Mouse (Mus musculus): ENCODE data around the gene Ccdc124.
A peak's percentile ranks its signal among the peaks of the same experiment; 100 is the strongest.
"Not testable (repeated sequence)": the region's sequence is repeated elsewhere in the genome, so short reads cannot be mapped to it uniquely, and the experiment has no call there.

Ccdc124 gene

DNA sequence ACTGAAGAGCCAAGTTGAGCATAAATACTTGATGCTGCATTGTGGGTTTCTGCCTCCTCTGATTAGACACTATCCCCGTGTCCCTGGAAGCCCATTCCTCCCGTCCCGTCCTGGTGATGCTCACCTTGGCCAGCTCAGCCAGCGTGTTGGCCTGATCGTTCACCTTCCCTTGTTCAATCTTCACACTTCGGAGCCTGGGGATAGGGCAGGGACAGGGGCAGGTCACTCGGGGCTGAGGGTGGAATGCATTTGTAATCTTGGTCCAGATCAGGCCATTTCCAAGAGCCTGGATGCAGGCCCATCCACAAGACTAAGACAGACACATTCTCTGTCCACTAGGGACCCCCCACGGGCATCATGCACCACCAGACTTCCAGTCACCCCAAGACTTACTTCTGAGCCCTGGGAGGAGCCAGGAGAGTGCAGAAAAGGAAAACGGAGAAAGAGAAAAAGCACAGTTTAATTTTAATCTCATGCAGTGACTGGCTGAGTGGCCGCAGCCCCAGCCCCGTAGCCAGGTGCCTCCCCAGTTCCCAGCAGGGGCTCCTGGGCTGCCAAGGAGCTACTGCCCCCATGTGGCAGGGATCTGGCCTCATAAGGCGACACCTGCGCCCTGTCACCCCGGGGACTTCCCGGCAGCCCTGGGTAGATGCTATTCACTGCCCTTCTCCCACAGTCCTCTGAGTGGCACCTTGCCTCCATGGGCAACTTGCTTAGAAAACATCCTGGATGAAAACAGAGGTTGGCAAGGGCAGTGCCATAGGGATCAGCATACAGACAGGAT is 27.2 kb downstream of the Ccdc124 start:
- DNase-seq (ENCODE audit: inconsistent ontology term): no peak

DNA sequence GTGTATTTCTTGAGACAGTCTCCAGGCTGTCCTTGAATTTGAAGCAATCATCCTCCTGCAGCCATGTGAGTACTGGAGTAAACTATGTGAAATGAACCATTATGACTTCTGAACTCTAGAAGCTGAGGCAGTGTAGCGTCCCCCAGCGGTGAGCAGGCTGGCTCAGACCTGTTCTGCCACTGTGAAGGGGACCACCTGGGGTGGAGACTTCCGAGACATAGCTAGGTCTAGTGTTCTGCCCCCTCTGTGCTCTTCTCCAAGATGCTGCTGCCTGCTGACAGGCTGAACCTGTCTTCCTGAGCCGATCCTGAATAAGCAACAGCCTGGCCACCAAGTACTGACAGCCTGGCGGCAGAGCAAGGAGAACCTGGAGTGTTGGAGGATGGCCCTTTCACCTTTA is 28.6 kb downstream of the Ccdc124 start:
- DNase-seq (ENCODE audit: inconsistent ontology term): no peak

DNA sequence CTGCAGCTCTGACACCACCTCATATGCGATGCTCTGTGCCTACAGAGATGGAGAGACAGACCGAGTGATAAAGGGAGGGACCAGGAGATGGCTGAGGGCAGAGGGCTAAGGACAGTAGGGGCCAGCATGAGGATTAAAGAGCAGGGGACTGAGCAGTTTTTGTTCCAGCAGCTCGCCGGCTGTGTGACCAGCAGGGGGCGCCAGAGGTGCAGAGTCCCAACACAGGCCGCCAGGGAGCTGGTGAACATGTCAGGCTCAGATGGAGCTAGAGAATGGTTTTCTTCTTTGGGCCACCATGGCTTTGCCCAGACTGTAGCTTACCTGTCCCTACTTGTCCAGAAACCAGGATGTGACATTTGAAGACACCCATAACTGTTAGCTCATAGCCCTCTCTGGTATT is 29.2 kb downstream of the Ccdc124 start:
- DNase-seq (ENCODE audit: inconsistent ontology term): peak; percentile 80

DNA sequence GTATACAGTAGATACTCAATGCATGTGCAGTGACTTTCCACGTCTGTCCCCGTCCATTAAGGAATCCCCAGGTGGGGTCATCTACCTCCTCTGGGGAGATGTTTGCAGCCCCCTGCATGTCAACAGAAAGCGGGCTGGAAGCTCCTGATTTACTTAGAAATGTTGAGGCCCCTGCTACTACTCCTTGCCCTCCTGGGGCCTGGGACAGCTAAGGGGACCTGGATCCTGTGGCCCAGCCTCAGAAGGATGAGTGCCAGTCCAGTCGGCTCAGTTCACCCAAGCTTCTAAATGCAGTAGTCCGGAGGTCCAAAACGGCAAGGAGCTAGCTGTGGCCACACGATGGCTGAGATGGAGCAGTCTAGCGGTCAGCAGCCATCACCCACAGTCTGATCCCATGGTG is 29.8 kb downstream of the Ccdc124 start:
- DNase-seq (ENCODE audit: inconsistent ontology term): no peak

DNA sequence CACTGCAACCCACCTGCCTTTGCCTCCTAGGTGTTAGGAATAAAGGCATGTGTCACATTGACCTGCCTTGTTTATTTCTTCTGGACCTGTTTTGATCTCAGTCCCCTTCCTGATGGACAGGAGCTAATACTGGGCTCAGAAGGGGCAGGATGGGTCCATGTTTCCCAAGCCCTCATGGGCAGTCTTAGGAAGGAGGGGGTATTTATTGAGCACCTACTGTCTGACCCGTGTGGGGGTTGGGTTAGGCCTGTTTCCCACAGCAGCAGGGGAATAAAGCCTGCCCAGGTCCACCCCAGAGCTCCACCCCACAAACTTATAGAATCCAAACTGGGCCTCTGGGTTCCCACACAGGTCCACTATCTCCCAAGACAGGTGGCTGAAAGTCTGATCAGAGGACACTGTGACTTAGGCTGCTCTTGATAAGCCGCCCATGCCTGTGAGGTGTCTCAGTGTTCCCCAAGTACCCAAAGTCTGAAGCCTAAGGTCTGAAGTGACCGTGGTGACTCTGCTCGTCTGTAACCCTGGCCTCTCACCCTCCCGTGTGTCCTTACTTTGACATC is 30.4 kb downstream of the Ccdc124 start:
- DNase-seq (ENCODE audit: inconsistent ontology term): no peak

DNA sequence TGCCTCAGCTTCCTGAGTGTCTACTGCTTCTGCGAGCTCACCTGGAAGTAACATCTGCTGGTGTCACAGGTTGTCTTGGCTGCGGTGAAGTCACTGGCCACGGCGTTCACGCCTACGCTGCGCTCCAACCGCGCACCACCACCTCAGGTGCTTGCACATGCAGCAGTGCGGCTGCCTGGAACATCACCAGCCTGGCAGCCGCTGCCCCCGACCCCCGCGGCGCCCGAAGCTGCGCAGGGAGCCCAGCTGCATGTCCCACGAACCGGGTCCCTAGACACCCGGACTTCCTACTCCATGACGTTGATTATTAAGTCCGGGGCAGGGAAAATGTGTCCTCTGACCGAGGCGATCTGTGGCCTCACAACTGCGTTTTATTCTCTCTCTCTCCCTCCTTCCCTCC is 31.3 kb downstream of the Ccdc124 start:
- DNase-seq (ENCODE audit: inconsistent ontology term): no peak

DNA sequence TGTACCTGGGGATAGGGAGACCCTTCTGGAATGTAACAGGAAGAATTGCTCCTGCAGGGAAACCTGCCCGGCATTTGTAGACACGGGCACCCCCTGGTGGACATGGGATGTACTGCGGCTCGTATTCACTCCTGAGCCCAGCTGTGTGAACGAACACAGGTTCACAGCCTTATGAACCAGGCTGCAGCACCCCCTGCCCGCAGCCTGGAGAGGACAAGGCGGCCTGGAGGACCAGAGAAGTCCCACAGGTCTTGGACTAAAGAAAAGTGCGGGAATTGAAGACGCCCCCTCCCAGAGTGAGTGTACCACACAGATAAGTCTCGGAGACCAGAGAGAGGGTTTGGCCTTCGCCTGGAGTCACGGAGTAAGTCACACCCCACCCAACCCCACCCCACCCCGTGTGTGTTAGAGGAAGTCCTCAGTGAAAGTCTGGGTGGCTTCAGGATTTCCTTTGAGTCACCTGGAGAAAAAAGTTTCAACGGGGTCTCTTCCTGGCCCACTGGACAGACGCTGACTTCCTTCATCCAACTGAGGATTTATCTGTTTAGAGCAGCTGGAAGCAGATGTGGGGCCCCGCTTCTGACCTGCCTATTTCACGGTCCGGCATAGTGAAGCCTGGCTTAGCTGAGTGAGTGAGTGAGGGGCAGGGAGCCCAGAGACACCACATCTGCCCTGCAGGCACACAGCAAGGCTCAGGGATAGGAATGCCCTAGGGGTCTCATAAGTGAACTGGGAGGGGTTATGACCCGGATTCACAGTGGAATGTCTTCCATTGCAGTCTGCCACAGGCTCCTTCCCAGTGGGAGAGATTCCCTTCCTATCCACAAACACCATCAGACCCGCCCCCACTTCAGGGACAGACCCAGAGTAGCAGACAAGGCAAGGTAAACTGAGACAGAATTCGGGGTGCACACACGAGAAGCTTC is 32.3 kb downstream of the Ccdc124 start:
- DNase-seq (ENCODE audit: inconsistent ontology term): peak; percentile 87

DNA sequence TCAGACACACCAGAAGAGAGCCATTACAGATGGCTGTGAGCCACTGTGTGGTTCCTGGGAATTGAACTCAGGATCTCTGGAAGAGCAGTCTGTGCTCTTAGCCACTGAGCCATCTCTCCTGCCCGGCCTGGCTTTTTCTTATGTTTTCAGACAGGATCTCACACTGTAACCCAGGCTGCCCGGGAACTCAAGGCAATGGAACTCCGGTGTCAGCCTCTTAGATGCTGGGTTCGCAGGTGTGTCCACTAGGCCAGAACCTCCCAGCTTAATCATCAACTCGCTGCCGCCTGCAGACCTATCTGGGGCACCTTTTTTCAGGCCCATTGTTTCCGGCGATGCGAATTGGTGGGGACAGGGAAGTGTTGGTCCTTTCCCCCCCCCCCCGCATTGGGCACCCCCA is 33.1 kb downstream of the Ccdc124 start:
- DNase-seq (ENCODE audit: inconsistent ontology term): no peak

DNA sequence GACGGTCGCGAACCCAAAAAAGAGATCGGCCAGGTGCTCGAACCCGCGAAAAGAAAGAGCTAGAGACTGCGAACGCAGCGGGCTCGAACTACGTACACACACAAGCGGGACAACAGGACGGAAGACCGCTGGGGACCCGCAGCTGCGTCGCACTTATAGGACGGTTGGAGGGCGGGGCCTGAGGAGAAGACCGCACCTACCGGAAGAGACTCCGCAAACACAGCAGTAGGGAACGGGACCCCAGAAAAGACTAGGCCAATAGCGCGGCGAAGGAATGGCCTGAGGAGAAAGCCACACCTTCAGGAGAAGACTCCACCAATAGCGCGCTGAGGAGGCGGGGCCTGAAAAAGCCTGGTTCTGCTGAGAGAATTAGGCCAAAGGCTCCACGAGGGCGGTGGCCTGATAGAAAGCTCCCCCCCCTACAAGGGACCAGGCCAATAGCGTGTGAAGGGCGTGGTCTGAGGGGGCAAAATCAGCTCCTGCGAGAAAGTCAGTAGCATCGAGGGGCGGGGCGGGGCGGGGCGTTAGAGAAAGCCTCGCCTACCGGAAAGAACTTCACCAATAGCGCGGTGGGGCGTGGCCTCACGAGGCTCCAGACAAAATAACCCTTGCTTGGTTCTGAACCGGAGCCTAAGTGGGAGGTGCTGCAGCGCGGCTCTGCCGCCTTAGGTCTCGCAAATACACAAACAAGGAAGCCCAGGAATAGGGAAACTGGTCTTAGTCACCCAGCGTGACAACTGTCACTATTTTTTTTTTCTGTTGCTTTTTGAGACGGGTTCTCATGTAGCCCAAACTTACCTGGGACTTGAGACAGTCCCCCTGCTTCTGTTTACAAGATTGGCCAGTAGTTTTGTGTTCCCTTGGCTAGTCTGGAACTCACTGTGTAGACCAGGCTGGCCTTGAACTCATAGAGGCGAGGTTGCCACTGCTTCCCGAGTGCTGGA is 34.1 kb downstream of the Ccdc124 start, which contains the start of gene Arrdc2:
Arrdc2 (minus strand) TSS at position 313 of the 944 bp plus-strand sequence.
- DNase-seq (ENCODE audit: inconsistent ontology term): peak; percentile 100

DNA sequence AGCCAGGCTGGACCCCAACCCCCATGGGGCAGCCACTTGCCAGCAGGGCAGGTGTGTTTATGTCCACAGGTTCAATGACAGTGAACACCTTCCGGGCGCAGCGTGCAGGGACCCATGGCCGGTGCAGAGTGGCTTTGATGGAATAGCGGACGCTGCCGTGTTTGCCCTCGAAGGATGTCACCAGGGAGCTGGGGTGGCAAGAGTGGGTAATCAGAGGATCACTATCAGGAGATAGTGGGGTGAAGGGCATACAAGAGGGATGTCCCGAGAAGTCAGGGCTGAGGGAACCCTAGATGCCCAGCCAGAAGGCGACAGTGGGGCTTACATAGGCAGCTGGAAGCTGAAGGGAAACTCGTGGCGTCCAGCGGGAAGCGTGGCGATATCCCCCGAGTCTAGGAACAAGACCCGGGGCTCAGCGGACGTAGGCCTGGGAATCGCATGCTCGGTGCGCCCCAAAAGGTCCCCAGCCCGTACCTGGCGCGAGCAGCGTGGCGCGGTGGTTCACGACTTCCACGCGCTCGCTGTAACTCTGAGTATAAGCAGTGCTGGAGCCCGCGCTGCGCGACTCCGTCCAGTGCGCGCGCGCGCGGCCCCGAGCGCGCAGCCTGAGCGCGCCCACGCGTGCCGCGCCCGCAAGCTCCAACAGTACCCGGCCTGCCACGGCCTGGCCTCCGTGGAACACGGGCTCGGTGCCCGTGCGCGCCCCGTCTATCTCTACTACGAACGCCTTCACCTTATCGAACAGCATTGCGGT is 34.9 kb downstream of the Ccdc124 start:
- DNase-seq (ENCODE audit: inconsistent ontology term): no peak

DNA sequence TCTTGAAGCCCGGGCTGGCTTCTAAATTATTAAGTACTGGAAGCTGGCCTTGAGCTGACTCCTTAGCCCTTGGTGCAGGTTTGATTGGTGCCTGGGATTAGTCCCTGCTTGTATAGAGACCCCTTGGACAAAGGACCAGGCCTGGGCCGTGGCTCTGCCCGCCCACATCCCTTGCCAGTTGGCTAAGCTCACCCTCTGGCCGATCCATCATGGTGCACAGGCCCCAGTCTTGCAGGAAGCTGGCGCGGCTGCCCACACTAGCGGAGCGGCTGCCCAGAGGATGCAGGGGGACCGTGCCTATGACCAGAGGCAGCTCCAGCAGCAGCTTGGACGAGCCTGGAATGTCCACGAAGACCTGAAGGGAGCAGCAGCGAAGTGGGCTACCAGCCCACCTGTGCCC is 37.1 kb downstream of the Ccdc124 start:
- DNase-seq (ENCODE audit: inconsistent ontology term): no peak

DNA sequence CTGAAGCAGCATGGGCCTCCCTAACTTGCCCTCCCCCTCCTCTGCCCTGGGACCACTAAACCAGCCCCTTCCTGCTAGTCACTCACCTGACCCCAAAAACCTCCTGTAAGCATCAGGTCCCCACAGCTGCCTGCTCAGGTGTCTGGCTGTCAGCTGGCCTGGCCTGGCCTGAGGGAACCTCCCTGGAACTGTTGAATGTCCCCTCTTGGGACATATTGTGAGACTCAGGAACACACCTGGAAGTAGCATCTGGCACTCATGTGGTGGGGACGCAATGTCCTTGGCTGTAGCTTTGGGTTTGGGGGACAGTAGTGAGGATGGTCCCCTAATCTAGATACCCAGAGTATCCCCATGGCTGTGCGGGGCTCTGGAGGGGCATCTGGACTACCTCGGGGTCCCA is 39.7 kb downstream of the Ccdc124 start:
- no peak for DNase-seq (ENCODE audit: inconsistent ontology term)

DNA sequence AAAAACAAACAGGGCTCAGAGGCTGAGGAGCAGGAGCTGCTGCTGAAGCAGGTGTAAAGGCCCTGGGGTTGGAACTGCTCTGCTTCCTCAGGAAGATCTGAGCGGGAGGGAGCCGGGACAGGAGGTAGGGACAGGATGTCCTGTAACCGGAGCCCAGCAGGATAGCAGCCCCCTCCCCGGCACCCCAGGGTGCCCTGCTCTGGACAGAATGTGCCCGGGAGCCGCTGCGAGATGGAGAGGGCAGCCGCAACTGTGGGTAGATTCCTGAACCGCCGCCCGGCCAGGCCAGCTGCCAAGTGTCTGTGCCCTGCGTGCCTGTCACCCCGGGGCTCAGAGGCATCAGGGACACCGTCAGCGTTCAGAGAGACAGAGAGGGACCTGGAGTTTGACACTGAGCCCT is 40.2 kb downstream of the Ccdc124 start:
- DNase-seq (ENCODE audit: inconsistent ontology term): peak; percentile 89

DNA sequence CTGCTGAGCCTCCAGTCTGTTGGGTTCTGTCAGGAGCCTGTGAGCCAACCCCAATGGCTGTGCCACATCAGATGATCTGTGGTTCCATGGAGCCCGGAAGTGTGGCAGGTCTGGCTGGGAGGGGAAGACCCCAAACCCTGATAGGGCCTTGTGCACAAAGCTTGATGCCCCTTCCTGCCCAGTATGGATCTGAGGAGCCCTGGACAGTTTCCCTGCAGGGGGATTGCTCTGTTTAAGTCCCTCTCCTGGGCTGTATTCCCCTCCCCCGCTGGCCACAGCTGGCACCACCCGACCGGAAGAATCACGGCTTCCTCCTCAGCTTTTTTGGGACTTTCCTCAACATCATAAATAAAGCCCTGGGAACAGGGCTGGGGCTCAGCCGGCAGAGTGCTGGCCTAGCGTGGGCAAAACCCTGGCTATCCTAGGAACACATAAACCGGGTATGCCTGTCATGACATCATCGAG is 40.7 kb downstream of the Ccdc124 start:
- peak; percentile 31 for DNase-seq (ENCODE audit: inconsistent ontology term)

DNA sequence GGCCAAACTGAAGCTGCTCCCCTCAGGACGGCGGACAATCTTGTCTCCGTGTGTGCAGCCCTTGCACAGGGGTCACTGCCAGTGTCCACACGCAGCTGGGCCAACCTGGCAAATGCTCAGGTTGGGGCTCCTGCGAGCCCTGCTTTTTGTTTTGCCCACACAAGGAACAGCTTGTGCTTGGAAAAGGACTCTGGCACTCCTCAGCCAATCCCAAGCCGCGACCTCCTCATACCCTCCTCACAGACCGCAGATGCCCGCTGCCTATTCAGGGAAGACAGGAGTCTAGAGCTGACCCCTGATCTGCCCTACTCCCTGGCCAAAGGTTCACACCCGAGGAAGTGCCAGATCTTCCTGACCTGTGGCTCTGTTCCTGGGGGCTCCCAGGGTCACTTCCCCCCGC is 41.4 kb downstream of the Ccdc124 start:
- peak; percentile 42 for DNase-seq (ENCODE audit: inconsistent ontology term)

DNA sequence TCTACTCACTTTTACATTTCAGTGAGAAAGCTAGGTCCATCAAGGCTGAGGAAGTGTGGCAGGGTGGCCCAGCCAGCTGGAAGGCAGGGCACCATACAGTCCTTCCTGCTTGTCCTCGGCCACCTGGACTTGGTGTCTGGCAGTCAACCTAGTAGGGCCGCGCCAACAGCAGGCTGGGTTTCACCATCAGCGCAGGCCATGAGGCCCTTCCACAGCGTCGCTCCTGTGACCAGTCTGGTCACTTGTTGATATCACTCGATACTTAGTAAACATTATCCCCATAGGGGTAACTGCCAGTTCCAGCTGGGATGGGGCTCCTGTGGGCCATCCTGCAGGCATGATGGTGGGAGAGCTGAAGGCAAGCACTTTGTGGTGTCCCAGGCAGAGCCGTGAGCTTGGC is 42.2 kb downstream of the Ccdc124 start:
- DNase-seq (ENCODE audit: inconsistent ontology term): no peak

DNA sequence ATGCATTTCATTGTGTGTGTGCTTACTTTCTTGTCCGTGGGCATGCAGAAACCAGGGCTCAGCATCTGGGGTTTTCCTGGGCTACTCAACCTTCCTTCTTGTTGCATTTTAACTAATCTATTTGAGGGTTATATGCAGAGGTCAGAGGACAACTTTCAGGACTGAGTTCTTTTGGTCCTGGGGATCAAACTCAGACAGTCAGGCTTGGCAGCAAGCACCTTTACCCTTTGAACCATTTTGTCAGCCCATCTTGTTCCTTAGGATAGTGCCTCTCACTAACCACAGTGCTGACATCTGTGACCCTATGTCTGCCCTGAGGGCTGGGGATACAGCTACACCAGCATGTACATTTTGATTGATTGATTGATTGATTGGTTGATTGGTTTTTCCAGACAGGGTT is 45.9 kb downstream of the Ccdc124 start:
- no peak for DNase-seq (ENCODE audit: inconsistent ontology term)

DNA sequence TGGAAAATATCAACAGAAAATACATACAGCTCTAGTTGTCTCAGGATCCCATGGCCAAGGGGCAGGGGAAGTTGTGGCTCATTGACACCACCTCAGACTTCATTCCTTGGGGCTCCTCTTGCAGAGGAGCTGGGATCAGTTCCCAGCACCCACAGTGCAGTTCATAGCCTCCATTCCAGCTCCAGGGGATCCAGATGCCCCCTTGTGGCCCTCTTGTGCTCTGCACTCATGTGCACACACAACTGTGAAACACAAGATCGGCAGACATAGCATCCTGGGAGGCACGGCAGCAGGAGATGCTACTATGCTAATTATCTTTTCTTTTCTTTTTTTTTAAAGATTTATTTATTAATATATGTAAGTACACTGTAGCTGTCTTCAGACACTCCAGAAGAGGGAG is 46.7 kb downstream of the Ccdc124 start:
- no peak for DNase-seq (ENCODE audit: inconsistent ontology term)

DNA sequence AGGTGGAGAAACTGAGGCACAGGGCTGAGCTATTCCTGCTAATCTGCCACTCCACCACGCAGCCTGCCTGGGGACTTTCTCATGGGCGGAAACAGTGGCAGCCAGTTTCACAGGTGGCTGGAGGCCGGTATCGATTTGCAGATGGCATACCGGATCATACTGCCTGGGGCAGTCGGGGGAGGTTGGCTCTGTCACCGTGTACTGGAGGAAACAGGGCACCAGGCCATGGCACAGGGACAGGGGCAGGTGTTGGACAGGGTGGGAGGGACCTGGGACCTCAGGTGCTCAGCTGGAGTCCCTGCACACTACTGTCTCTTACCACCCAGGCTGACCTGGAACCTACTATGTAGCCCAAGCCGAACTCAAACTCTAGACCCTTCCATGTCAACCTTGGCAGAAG is 47.9 kb downstream of the Ccdc124 start:
- DNase-seq (ENCODE audit: inconsistent ontology term): no peak

DNA sequence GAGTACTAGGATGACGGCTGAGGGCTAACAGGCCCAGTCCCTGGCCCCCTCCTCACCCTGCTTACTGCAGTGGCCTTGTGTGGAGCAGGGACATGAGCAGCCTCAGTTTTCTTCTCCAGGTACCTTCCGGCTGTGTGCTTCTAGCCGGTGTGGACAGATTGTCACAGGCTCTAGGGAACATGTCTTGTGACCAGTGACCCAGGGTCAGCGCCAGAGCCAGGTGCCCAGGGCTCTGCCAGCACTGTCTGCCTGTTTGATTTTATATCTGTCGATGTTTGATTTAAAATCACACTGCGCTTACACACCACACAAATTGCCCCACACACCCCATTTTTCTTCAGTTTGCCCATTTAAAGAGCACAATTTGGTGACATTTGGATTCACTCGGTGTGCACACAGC is 49.9 kb downstream of the Ccdc124 start:
- DNase-seq (ENCODE audit: inconsistent ontology term): no peak

DNA sequence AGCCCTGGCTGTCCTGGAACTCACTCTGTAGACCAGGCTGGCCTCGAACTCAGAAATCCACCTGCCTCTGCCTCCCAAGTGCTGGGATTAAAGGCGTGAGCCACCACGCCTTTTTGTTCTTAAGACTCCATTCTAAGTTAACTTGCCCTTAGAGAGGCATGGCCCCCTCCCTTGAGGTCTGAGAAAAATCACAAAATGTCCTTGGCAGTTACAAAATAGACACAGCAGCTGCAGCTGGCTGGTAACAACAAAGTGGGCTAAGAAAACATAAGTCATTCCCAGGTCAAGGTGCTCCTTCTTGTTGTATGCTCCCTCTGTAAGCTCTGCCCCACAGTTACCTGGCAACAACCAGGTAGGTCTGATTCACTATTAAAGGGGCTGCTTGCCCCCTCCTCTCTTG is 51.1 kb downstream of the Ccdc124 start:
- DNase-seq (ENCODE audit: inconsistent ontology term): not testable (repeated sequence)
